Mouse (Mus musculus) heart, embryonic 14.5 days (tissue): ENCODE data around the gene Pabpc1l. TPM values are rescaled to one million over a fixed set of nuclear protein-coding genes. Genes with fewer than 3 reads are reported as not detected.

ENCODE experiments used
- ATAC-seq: fragments of 200-750 bp; cut with Nextera tagmentation; 2 replicates; pipeline ENCODE4 v1.8.0; 2017; ENCODE audit warnings: low read depth, moderate TSS enrichment; ENCODE audit not compliant: insufficient number of reproducible peaks, insufficient read depth, low FRiP score
- H3K27ac ChIP-seq, 2 experiments: fragments of 200-500 bp in 1 of 2; fragments of 300-500 bp in 1 of 2; sonication (generic) in 1 of 2; replicated peaks in 1 of 2; 2 replicates each; pipeline ENCODE4 v1.5.1; 2012 to 2014; ENCODE audit warnings: low read depth in 2 of 2, low read length in 2 of 2, control low read depth in 1 of 2, mild to moderate bottlenecking in 1 of 2, mixed read lengths in 1 of 2; ENCODE audit not compliant: control insufficient read depth in 1 of 2, insufficient read depth in 1 of 2
- H3K27me3 ChIP-seq: fragments of 300-500 bp; sonication (generic); 2 replicates; pipeline ENCODE4 v1.6.1; 2014; ENCODE audit warnings: mild to moderate bottlenecking, low read length, control low read depth; ENCODE audit not compliant: control insufficient read depth, insufficient read depth
- H3K36me3 ChIP-seq: fragments of 300-500 bp; sonication (generic); 2 replicates; pipeline ENCODE4 v1.6.1; 2014; ENCODE audit warnings: mild to moderate bottlenecking, control low read depth, low read length, mixed read lengths; ENCODE audit not compliant: control insufficient read depth, insufficient read depth
- H3K4me1 ChIP-seq, 2 experiments: fragments of 200-500 bp in 1 of 2; fragments of 300-500 bp in 1 of 2; sonication (generic) in 1 of 2; 2 replicates each; pipeline ENCODE4 v1.6.1; 2012 to 2014; ENCODE audit warnings: low read length in 2 of 2, control low read depth in 1 of 2, mixed read lengths in 1 of 2; ENCODE audit not compliant: control insufficient read depth in 2 of 2, insufficient read depth in 2 of 2
- H3K4me2 ChIP-seq: fragments of 300-500 bp; sonication (generic); 2 replicates; pipeline ENCODE4 v1.6.1; 2014; ENCODE audit warnings: mild to moderate bottlenecking, low read length
- H3K4me3 ChIP-seq, 2 experiments: fragments of 200-500 bp in 1 of 2; fragments of 300-500 bp in 1 of 2; sonication (generic) in 1 of 2; 2 replicates each; pipeline ENCODE4 v1.5.1; 2012 to 2014; ENCODE audit warnings: low read length in 2 of 2, mild to moderate bottlenecking in 2 of 2, control low read depth in 1 of 2, low read depth in 1 of 2, moderate library complexity in 1 of 2; ENCODE audit not compliant: control insufficient read depth in 1 of 2, insufficient read depth in 1 of 2
- H3K9ac ChIP-seq: fragments of 300-500 bp; sonication (generic); 2 replicates; pipeline ENCODE4 v1.6.1; 2014; ENCODE audit warnings: mild to moderate bottlenecking, low read length
- H3K9me3 ChIP-seq: fragments of 300-500 bp; sonication (generic); 2 replicates; pipeline ENCODE4 v1.6.1; 2016; ENCODE audit warnings: low read length, control low read depth; ENCODE audit not compliant: control insufficient read depth
- WGBS: fragments of 180-500 bp; shearing (Covaris S2); extraction: QIAGEN DNeasy Blood & Tissue Kit; methylation state at CpG from one replicate; pipeline ENCODE4 v1.1.7; 2014; 5-methylcytosine and 5-hydroxymethylcytosine counted together
- polyA plus RNA-seq: library from polyadenylated mRNA; unstranded; fragments of >200 nt; fragmentation: Nextera tagmentation; extraction: Ambion mirVana; gene quantifications from 2 replicates; pipeline ENCODE4 v1.2.1, GENCODE M21; 2014

The Pabpc1l gene
- 0.81 and 1.2 TPM in 2 replicates for polyA plus RNA-seq

DNA sequence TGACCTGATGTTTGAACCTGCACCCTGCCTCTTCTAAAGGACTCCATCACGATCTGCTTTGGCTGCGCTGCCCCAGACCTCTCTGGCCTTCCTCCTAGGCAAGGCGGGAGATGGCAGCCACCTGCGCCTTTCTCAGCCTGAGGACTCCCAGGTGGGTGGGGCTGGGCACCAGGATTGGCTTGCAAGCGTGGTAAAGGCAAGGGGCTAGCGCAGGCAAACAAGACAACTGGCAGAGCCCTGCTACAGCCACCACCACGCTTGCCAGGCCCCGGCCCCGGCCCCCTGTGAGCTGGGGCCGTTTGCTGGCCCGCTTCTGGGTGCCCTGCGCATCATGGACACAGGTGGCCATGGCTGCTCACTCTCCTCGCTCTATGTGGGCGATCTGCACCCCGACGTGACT is at the start of gene Pabpc1l:
Gene Pabpc1l (plus strand): TSS at position 301 of the 400 bp plus-strand sequence.
- 83% methylated on average over 16 of the region's 16 CpGs for WGBS

DNA sequence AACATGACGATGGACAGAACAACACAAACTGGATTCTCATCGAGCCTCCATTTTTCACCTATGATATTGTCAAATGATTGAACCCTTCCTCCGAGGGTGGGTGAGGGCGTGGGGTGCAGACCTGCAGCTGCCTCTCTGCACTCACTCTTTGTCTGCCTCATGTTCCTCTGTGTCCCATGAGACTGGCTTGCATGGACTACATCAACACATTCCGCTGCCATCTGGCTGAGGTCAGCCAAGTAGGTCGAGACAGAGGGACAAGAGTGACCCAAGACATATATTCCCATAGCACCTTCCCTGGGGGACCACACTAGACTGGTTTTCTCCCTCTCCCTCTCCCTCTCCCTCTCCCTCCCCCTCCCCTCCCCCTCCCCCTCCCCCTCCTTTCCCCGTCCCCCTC is 48.8 kb upstream of the Pabpc1l start:
- Histone ChIP-seq H3K36me3 (no peaks in the 10 kb centered on the region), H3K4me1 (no peaks in the 10 kb centered on the region), H3K9ac (no peak overlapping the region), H3K4me3 (no peak overlapping the region), H3K27ac (no peak overlapping the region), H3K4me2 (no peak overlapping the region), H3K27me3 (no peaks in the 10 kb centered on the region), H3K9me3 (no peaks in the 10 kb centered on the region)
- no peak for ATAC-seq
- 86% methylated on average over 6 of the region's 7 CpGs for WGBS

More for the DNA sequence above, at the start of gene Pabpc1l:
- Histone ChIP-seq H3K27me3 (no peaks in the 10 kb centered on the region), H3K27ac (no peak within 1 kb of the TSS), H3K9me3 (no peaks in the 10 kb centered on the region), H3K9ac (no peak within 1 kb of the TSS), H3K4me3 (no peak within 1 kb of the TSS), H3K36me3 (no peaks in the 10 kb centered on the region; the same call in 1 of the 2 replicates), H3K4me2 (no peak within 1 kb of the TSS), H3K4me1 (peaks cover 4 to 7% of the 10 kb centered on the region in 2 experiments; a peak in 3 of 4 replicates)
- ATAC-seq, result no peak

DNA sequence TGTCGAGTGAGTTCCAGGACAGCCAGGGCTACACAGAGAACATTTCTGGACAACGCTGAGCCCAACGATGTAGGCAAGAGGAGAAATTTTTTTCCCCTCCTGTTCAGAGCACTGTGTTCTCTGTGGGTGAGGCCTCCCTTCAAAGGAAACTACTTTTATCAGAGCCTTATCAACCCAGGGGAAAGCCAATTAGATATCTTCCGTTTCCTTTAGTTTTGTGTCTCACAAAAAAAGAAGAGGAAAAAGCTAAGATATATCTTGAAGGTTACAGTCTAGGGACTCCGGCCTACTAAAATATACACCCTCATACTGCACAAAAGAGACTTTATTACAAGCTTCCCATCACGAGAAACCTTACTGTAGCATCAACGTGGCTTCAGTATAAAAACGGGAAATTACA is 38.0 kb upstream of the Pabpc1l start:
- no peaks in the 10 kb centered on the region for H3K9me3 ChIP-seq
- WGBS, result 48% methylated on average over 8 of the region's 8 CpGs
- H3K27me3 ChIP-seq, result no peaks in the 10 kb centered on the region
- H3K4me3 ChIP-seq, result no peak overlapping the region
- no peak overlapping the region for H3K4me2 ChIP-seq
- no peaks in the 10 kb centered on the region for H3K36me3 ChIP-seq
- no peak overlapping the region for H3K27ac ChIP-seq
- ATAC-seq, result no peak
- peaks cover 0 to 3% of the 10 kb centered on the region in 2 experiments; a peak in 1 of 4 replicates for H3K4me1 ChIP-seq
- H3K9ac ChIP-seq, result no peak overlapping the region

DNA sequence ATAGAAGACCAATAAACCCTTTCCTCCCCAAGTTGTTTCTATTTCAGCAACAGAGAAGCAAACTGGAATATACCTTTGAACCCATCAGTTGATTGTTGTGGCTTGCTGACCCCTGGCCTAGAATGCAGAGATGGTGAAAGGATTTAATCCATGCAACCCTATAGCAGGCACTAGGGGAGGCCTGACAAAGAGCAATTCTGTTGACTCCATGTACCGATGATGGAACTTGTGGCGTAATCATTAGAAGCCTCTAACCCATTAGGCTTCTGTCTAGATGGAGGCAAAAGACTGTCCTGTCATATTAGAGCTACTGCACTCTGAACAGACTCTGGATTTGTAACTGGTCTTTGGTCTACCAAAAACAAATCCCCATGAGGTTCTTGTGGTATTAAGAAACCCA is 32.4 kb upstream of the Pabpc1l start:
- no peak for ATAC-seq
- WGBS, result 92% methylated on average over 2 of the region's 2 CpGs
- H3K9ac ChIP-seq, result no peak overlapping the region
- peaks cover 5 to 17% of the 10 kb centered on the region in 2 experiments; a peak in 3 of 4 replicates for H3K4me1 ChIP-seq
- H3K27ac ChIP-seq, result no peak overlapping the region
- no peaks in the 10 kb centered on the region for H3K27me3 ChIP-seq
- no peak overlapping the region for H3K4me3 ChIP-seq
- H3K36me3 ChIP-seq, result peaks cover 7% of the 10 kb centered on the region
- H3K4me2 ChIP-seq, result no peak overlapping the region
- no peaks in the 10 kb centered on the region for H3K9me3 ChIP-seq

DNA sequence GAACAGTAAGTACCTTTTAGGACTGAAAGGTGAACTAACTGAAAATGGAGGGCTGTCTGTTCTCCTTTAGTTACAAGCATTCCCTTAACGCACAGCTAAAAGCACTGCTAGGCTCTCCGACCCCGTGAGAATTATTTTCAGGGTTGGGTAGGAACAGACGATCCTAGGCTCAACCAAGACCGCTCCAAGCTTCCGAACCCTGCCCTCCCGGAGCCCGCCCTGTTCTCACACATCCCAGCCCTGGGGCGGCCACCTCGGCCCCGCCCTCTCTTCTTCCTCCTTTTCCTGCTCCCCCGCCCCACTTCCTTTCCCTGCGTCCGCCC is 30.6 kb upstream of the Pabpc1l start, which contains the start of gene Ywhab:
Gene Ywhab (plus strand): TSS at position 307 of the 323 bp plus-strand sequence.
- H3K4me1 ChIP-seq, result peaks cover 5 to 27% of the 10 kb centered on the region in 2 experiments; a peak in 3 of 4 replicates
- peak within 1 kb of the TSS; percentile 90 to 95 for H3K27ac ChIP-seq
- H3K27me3 ChIP-seq, result no peaks in the 10 kb centered on the region
- H3K36me3 ChIP-seq, result peaks cover 12% of the 10 kb centered on the region
- under 1% methylated on average over 14 of the region's 14 CpGs for WGBS
- H3K9me3 ChIP-seq, result no peaks in the 10 kb centered on the region
- H3K9ac ChIP-seq, result peak within 1 kb of the TSS; percentile 90
- H3K4me2 ChIP-seq, result peak within 1 kb of the TSS; percentile 86
- peak within 1 kb of the TSS; percentile 68 to 93 for H3K4me3 ChIP-seq
- ATAC-seq, result no peak

DNA sequence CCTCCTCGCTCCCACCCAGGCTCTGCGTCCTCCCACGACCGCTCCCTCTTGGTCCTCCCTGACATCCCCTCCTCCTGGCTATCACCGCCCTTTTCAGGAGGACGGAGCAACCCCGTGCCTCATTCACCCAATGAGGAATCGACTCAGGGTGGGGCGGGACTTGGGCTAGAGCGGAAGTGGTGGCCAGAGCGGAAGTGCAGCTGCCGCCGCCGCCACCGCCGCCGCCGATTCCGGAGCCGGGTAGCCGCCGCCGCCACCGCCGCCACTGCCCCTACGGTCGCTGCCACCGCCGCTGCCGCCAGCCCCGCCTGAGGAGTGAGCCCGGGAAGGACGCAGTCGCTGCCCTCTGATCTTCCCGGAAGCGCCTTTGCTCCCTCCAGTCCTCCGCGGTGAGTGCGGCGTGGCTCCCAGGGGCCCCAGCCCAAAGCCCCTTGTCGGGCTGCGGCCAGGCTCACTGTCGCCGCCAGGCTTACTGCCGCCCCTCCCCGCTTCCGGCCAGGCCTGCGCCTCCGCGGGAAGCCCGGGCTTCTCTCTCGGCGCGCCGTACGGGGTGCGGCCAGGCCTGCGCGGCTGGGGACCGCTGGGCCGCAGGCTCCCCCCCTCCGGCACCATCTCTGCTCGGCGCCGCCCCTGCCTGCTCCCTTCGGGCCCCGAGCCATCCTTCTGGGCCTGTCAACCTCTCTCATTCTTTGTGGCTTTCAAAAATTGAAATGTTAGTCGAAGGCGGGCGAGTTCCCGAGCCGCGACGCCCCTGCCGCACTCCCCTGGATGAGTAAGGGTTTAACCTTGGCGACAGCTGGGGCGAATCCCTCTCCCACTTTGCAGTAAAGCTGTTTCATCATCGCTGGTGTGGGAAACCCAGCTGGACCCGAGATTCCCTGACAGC is 30.0 kb upstream of the Pabpc1l start:
- peaks cover 5 to 27% of the 10 kb centered on the region in 2 experiments; a peak in 3 of 4 replicates for H3K4me1 ChIP-seq
- H3K27me3 ChIP-seq, result no peaks in the 10 kb centered on the region
- H3K9me3 ChIP-seq, result no peaks in the 10 kb centered on the region
- under 1% methylated on average over 69 of the region's 79 CpGs for WGBS
- H3K4me2 ChIP-seq, result peak overlapping the region; percentile 86
- peak overlapping the region; percentile 90 to 95 for H3K27ac ChIP-seq
- peaks cover 12% of the 10 kb centered on the region for H3K36me3 ChIP-seq
- peak overlapping the region; percentile 90 for H3K9ac ChIP-seq
- peak; percentile 100 for ATAC-seq
- peak overlapping the region; percentile 68 to 93 for H3K4me3 ChIP-seq

DNA sequence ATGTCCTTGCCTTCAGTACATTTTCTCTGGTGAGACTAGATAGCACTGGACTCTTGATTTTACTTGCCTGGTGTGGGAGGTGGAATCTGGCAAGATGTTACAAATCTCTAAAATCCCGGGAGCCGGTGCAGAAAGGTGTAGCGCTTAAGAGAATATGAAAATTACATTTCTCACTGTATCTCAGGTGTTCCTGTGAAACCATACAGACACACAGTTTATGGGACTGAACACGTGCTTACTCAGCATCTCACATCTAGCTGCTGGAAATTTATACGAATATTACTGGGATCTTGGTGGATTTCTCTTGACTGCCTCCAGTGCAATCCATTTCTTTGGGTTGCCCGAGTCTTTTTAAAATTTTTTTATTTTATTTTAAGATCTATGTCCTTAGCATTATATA is 29.0 kb upstream of the Pabpc1l start:
- H3K27ac ChIP-seq, result no peak overlapping the region
- whole genome bisulfite sequencing, result 69% methylated on average over 6 of the region's 6 CpGs
- peaks cover 5 to 34% of the 10 kb centered on the region in 2 experiments; a peak in 3 of 4 replicates for H3K4me1 ChIP-seq

More for the DNA sequence above, 29.0 kb upstream of the Pabpc1l start:
- ATAC-seq, result no peak
- H3K36me3 ChIP-seq, result peaks cover 12% of the 10 kb centered on the region
- H3K4me3 ChIP-seq, result peak overlapping the region; percentile 68 to 93
- H3K27me3 ChIP-seq, result no peaks in the 10 kb centered on the region
- no peaks in the 10 kb centered on the region for H3K9me3 ChIP-seq
- peak overlapping the region; percentile 86 for H3K4me2 ChIP-seq
- peak overlapping the region; percentile 90 for H3K9ac ChIP-seq
